Mouse (Mus musculus) hindbrain, embryonic 14.5 days (tissue): ENCODE data around the gene Jmy. TPM values are rescaled to one million over a fixed set of nuclear protein-coding genes. Genes with fewer than 3 reads are reported as not detected.

Experiments
- ATAC-seq: fragments of 200-750 bp; cut with Nextera tagmentation; 2 replicates; pipeline ENCODE4 v1.8.0; 2017; ENCODE audit warnings: moderate number of reproducible peaks, mild to moderate bottlenecking, moderate TSS enrichment, moderate library complexity; ENCODE audit not compliant: low FRiP score
- DNase-seq: peaks from one replicate; pipeline ENCODE4 v3.0.0-alpha.2; 2015; ENCODE audit warnings: low spot score
- H3K27ac ChIP-seq: fragments of 300-500 bp; sonication (generic); 2 replicates; pipeline ENCODE4 v1.5.1; 2014; ENCODE audit warnings: mild to moderate bottlenecking, moderate library complexity
- H3K27me3 ChIP-seq: fragments of 300-500 bp; sonication (generic); 2 replicates; pipeline ENCODE4 v1.6.1; 2014; ENCODE audit warnings: mild to moderate bottlenecking, low read length, mixed read lengths; ENCODE audit not compliant: control insufficient read depth, insufficient read depth
- H3K36me3 ChIP-seq: fragments of 300-500 bp; sonication (generic); replicated peaks from 2 replicates; pipeline ENCODE4 v1.6.1; 2014; ENCODE audit not compliant: control insufficient read depth, insufficient read depth
- H3K4me1 ChIP-seq: fragments of 300-500 bp; sonication (generic); replicated peaks from 2 replicates; pipeline ENCODE4 v1.6.1; 2014; ENCODE audit warnings: antibody characterized with exemption, low read length, mixed read lengths; ENCODE audit not compliant: control insufficient read depth, insufficient read depth
- H3K4me2 ChIP-seq: fragments of 300-500 bp; sonication (generic); replicated peaks from 2 replicates; pipeline ENCODE4 v1.6.1; 2014; ENCODE audit warnings: mild to moderate bottlenecking, moderate library complexity
- H3K4me3 ChIP-seq: fragments of 300-500 bp; sonication (generic); replicated peaks from 2 replicates; pipeline ENCODE4 v1.5.1; 2014; ENCODE audit warnings: mild to moderate bottlenecking, low read length
- H3K9ac ChIP-seq: fragments of 300-500 bp; sonication (generic); 2 replicates; pipeline ENCODE4 v1.6.1; 2014
- H3K9me3 ChIP-seq: fragments of 300-500 bp; sonication (generic); 2 replicates; pipeline ENCODE4 v1.6.1; 2016; ENCODE audit warnings: low read length; ENCODE audit not compliant: control insufficient read depth
- WGBS: fragments of 180-500 bp; shearing (Covaris S2); extraction: QIAGEN DNeasy Blood & Tissue Kit; methylation state at CpG from one replicate; pipeline ENCODE4 v1.1.7; 2014; 5-methylcytosine and 5-hydroxymethylcytosine counted together
- polyA plus RNA-seq: library from polyadenylated mRNA; unstranded; fragments of >200 nt; fragmentation: Nextera tagmentation; extraction: Ambion mirVana; gene quantifications from 2 replicates; pipeline ENCODE4 v1.2.1, GENCODE M21; 2014

Gene Jmy
- polyA plus RNA-seq, 1 experiment from 2014 or later, result 7.8 TPM

DNA sequence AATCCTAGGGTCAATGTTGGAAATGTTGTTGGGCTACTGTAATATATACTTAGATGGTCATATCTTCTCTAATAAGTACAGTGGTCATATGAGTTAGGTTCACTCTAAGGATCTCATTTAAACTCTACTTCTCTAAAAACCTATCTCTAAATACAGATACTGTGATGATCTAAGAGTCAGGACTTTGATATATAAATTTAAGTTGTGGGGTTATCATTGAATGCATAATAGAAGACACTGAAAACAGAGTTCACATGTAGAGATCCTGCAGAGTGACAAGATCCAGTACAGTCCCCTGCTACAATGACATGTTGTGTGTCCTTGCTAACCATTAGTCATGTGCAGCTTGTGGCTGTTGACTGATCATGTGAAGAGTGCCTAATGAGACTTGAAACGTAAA is 114.5 kb downstream of the Jmy start:
- H3K4me3 ChIP-seq, result no peak overlapping the region
- 63% methylated on average over 1 of the region's 1 CpGs for WGBS
- ATAC-seq (no peak), DNase-seq (no peak)
- no peak overlapping the region for H3K4me2 ChIP-seq
- no peaks in the 10 kb centered on the region for H3K9me3 ChIP-seq
- no peak overlapping the region for H3K9ac ChIP-seq
- no peaks in the 10 kb centered on the region for H3K4me1 ChIP-seq
- H3K36me3 ChIP-seq, result no peaks in the 10 kb centered on the region
- no peaks in the 10 kb centered on the region for H3K27me3 ChIP-seq
- no peak overlapping the region for H3K27ac ChIP-seq

DNA sequence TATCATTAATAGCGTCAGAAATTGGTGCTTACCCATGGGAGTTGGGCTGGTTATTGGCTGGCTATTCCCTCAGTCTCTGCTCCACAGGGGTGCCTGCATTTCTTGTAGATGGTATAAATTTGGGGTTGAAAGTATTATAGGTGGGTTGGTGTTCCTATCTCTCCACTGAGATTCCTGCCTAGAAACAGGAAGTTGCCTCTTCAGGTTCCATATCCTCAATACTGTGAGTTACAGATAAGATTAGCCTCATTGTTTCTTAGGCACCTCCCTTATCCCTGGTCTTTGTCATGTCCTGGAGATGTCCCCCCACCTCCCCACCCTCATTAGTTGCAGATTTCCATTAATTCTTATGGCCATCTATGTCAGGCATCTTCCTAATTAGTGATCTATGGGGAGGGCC is 115.1 kb downstream of the Jmy start:
- 82% methylated on average over 1 of the region's 1 CpGs for WGBS

DNA sequence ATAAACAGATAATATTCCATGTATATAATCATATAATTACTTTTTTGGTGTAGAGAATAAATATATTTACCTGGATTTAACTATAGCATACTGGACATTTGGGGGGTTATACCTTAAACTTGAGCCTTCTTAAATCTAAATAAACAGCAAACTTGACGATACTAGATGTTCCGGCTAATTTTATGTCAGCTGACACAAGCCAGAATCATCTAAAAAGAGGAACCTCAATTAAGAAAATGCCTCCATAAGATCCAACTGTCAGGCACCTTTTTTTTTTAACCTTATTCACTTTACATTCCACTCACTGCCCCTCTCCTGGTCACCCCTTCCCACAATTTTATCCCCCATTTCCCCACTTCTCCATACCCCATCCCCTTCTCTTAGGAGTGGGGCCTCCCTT is 116.0 kb downstream of the Jmy start:
- no peak overlapping the region for H3K4me3 ChIP-seq
- no peaks in the 10 kb centered on the region for H3K4me1 ChIP-seq
- DNase-seq (no peak), ATAC-seq (no peak)
- no peak overlapping the region for H3K4me2 ChIP-seq
- no peaks in the 10 kb centered on the region for H3K27me3 ChIP-seq
- H3K9me3 ChIP-seq, result no peaks in the 10 kb centered on the region
- H3K27ac ChIP-seq, result no peak overlapping the region
- H3K9ac ChIP-seq, result no peak overlapping the region
- 100% methylated on average over 2 of the region's 2 CpGs for WGBS
- H3K36me3 ChIP-seq, result no peaks in the 10 kb centered on the region

More for the DNA sequence above, 115.1 kb downstream of the Jmy start:
- no peak overlapping the region for H3K4me2 ChIP-seq
- no peaks in the 10 kb centered on the region for H3K36me3 ChIP-seq
- DNase-seq (no peak), ATAC-seq (no peak)
- H3K4me1 ChIP-seq, result no peaks in the 10 kb centered on the region
- H3K9me3 ChIP-seq, result no peaks in the 10 kb centered on the region
- no peak overlapping the region for H3K4me3 ChIP-seq
- H3K27ac ChIP-seq, result no peak overlapping the region
- no peak overlapping the region for H3K9ac ChIP-seq
- H3K27me3 ChIP-seq, result no peaks in the 10 kb centered on the region

DNA sequence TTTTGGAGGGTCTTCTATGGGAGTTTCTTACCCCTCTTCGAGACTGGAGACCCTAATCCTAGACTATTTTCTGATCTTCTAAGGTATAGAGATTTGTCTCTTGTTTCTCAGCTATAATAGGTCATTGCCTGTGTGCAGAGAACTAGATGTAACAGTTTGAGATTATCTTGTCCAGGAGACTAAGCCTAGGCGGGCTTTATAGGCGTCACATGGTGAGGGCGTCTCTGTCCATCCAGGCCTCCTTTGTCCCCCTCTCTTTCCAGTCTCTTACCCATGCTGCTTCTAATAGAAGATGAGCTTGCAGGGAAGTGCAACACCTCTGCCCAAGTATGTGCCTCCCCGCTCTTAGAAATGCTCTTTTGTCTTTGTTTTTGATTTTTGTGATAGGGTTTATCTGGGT is 116.5 kb downstream of the Jmy start:
- Histone ChIP-seq H3K36me3 (no peaks in the 10 kb centered on the region), H3K9me3 (no peaks in the 10 kb centered on the region), H3K9ac (no peak overlapping the region), H3K4me2 (no peak overlapping the region), H3K27me3 (no peaks in the 10 kb centered on the region), H3K4me1 (no peaks in the 10 kb centered on the region), H3K27ac (no peak overlapping the region), H3K4me3 (no peak overlapping the region)
- no peak for DNase-seq
- 92% methylated on average over 5 of the region's 5 CpGs for WGBS
- ATAC-seq, result no peak

DNA sequence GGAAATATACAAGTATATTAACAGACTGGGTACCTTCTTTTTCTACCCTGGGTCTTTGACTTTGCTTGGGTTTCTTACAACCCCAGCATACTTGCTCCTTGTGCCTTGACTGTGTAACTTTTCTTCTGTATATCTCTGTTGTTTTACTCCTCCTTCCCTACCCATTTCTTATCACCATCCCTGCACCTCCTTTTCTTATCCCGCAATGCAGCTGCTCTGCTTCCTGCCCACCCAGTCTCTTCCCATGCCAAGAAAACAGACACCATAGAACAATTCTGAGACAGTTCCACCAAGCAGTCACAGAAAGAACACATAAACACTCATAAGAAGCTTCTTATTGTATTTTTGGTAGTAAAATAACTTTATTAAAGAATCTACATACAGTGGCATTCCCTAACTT is 118.3 kb downstream of the Jmy start:
- H3K27me3 ChIP-seq, result no peaks in the 10 kb centered on the region
- ATAC-seq, result no peak
- H3K27ac ChIP-seq, result no peak overlapping the region
- WGBS, result 90% methylated on average over 1 of the region's 1 CpGs
- H3K4me1 ChIP-seq, result no peaks in the 10 kb centered on the region
- H3K4me2 ChIP-seq, result no peak overlapping the region
- no peaks in the 10 kb centered on the region for H3K36me3 ChIP-seq
- H3K9me3 ChIP-seq, result no peaks in the 10 kb centered on the region
- H3K9ac ChIP-seq, result no peak overlapping the region
- DNase-seq, result no peak
- H3K4me3 ChIP-seq, result no peak overlapping the region

DNA sequence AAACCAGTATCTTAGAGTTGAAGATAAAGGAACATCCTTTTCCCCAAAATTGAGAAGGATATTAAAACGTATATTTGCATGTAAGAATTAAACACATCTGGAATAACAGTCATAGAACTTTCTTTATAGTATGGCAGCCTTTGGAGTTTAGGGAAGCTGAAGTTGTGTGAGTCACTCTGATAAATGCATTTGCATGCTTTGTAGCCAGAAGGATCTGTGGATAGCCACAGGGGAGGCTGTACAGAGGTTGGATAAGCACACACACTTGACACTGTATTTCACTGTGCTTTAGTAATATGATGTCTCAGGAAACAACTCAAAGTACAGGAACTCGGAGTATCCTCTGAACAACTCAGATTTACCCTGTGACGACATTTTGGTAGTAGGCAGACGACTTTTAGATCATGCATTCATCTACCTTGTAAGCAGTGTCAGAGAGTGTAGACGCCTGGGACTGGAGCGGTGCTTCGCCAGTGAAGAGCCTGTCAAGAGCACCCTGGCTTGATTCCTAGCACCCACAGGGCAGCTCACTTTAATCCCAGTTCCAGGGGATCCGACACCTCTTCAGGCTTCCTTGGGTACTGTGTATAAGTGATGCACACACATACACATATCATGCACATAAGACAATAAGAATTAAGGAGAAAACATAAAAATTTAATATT is 119.1 kb downstream of the Jmy start:
- no peak overlapping the region for H3K4me2 ChIP-seq
- no peak overlapping the region for H3K4me3 ChIP-seq
- no peak overlapping the region for H3K27ac ChIP-seq
- H3K9ac ChIP-seq, result no peak overlapping the region
- no peaks in the 10 kb centered on the region for H3K36me3 ChIP-seq
- ATAC-seq (no peak), DNase-seq (no peak)
- WGBS, result 94% methylated on average over 8 of the region's 8 CpGs
- H3K4me1 ChIP-seq, result no peaks in the 10 kb centered on the region
- no peaks in the 10 kb centered on the region for H3K9me3 ChIP-seq
- H3K27me3 ChIP-seq, result no peaks in the 10 kb centered on the region

Other genes with a start within 250 kb of the Jmy start
- gene Homer1, start 200.2 kb downstream of the Jmy start, polyA plus RNA-seq, result 18.5 and 19.9 TPM in 2 replicates
- 0.64 and 1.2 TPM in 2 replicates for gene Bhmt, start 138.2 kb upstream of the Jmy start, polyA plus RNA-seq
- gene Bhmt2, start 174.5 kb upstream of the Jmy start, polyA plus RNA-seq, result not detected in 2 replicates
- gene Dmgdh, start 174.6 kb upstream of the Jmy start, polyA plus RNA-seq, result 0.35 and 0.54 TPM in 2 replicates